Mouse (Mus musculus) intestine, embryonic 14.5 days (tissue): ENCODE measurements around the gene Ggta1. TPM values are rescaled to one million over a fixed set of nuclear protein-coding genes. Genes with fewer than 3 reads are reported as not detected.
A peak's percentile ranks its signal among the peaks of the same experiment; 100 is the strongest.

Source experiments
- ATAC-seq: fragments of 200-750 bp; cut with Nextera tagmentation; replicated peaks from 2 replicates; pipeline ENCODE4 v1.8.0; 2017; ENCODE audit warnings: low read depth, moderate number of reproducible peaks, moderate TSS enrichment, moderate library complexity; ENCODE audit not compliant: low FRiP score, low TSS enrichment
- DNase-seq: peaks from one replicate; pipeline ENCODE4 v3.0.0-alpha.2; 2018; ENCODE audit warnings: low spot score
- H3K27ac ChIP-seq: fragments of 300-500 bp; sonication (generic); 2 replicates; pipeline ENCODE4 v1.5.1; 2014; ENCODE audit warnings: low read depth, mild to moderate bottlenecking, control low read depth
- H3K27me3 ChIP-seq: fragments of 300-500 bp; sonication (generic); replicated peaks from 2 replicates; pipeline ENCODE4 v1.6.1; 2014; ENCODE audit warnings: low read length, control low read depth; ENCODE audit not compliant: control insufficient read depth, insufficient read depth
- H3K36me3 ChIP-seq: fragments of 300-500 bp; sonication (generic); 2 replicates; pipeline ENCODE4 v1.6.1; 2014; ENCODE audit warnings: low read length, control low read depth; ENCODE audit not compliant: control insufficient read depth, insufficient read depth
- H3K4me1 ChIP-seq: fragments of 300-500 bp; sonication (generic); replicated peaks from 2 replicates; pipeline ENCODE4 v1.6.1; 2014; ENCODE audit warnings: low read length, control low read depth, mixed read lengths; ENCODE audit not compliant: control insufficient read depth, insufficient read depth
- H3K4me2 ChIP-seq: fragments of 300-500 bp; sonication (generic); 2 replicates; pipeline ENCODE4 v1.6.1; 2014; ENCODE audit warnings: low read length
- H3K4me3 ChIP-seq: fragments of 300-500 bp; sonication (generic); 2 replicates; pipeline ENCODE4 v1.5.1; 2014; ENCODE audit warnings: low read depth, low read length, control low read depth, mixed read lengths
- H3K9ac ChIP-seq: fragments of 300-500 bp; sonication (generic); 2 replicates; pipeline ENCODE4 v1.6.1; 2014; ENCODE audit warnings: mild to moderate bottlenecking, low read length
- H3K9me3 ChIP-seq: fragments of 300-500 bp; sonication (generic); 2 replicates; pipeline ENCODE4 v1.6.1; 2016; ENCODE audit warnings: low read length, control low read depth; ENCODE audit not compliant: control insufficient read depth
- WGBS: fragments of 180-500 bp; shearing (Covaris S2); extraction: QIAGEN DNeasy Blood & Tissue Kit; methylation state at CpG from one replicate; pipeline ENCODE4 v1.1.7; 2014; 5-methylcytosine and 5-hydroxymethylcytosine counted together
- polyA plus RNA-seq: library from polyadenylated mRNA; unstranded; fragments of >200 nt; fragmentation: Nextera tagmentation; extraction: Ambion mirVana; gene quantifications from 2 replicates; pipeline ENCODE4 v1.2.1, GENCODE M21; 2014

Ggta1 gene
- polyA plus RNA-seq, 1 experiment from 2014 or later: 20.1 TPM

DNA sequence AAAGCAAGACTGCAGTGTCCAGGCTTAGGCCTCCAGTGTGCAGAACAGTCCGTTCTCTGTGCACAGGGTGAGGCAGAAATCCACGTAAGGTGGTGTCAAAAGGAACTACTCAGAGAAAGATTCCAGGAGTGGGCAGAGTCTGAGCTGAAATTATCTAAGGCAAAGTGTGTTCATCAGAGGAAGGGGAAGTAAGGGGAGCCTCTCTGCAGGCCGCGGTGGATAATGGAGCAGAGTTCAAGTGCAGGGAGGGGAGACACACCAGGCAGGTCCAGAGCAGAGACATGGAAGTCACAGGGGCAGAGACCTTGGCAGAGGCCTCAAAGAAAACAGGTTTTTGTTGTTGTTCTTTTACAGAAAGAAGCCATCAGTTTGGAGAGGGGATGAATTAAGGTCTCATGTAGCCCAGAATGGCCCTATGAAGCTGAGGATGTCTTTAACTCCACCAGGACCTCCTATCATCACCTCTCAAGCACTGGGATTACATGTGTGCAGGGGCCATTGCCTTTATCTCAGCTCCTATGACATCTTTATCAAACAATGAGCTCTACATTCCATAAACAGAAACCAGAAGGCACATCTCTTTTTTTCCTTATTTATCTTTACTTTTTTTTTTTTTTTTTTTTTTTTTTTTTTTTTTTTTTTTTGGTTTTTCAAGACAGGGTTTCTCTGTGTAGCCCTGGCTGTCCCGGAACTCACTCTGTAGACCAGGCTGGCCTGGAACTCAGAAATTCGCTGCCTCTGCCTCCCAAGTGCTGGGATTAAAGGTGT, 42.7 kb upstream of the Ggta1 start:
- H3K4me3 ChIP-seq: no peak overlapping the region
- H3K36me3 ChIP-seq: no peaks in the 10 kb centered on the region
- no peak for ATAC-seq
- no peaks in the 10 kb centered on the region for H3K9me3 ChIP-seq
- H3K27me3 ChIP-seq: no peaks in the 10 kb centered on the region
- 72% methylated on average over 6 of the region's 6 CpGs for WGBS
- H3K4me1 ChIP-seq: peaks cover 63% of the 10 kb centered on the region
- H3K27ac ChIP-seq: peak overlapping the region; percentile 5; the same call in 1 of the 2 replicates
- no peak for DNase-seq
- H3K4me2 ChIP-seq: no peak overlapping the region
- no peak overlapping the region for H3K9ac ChIP-seq

- H3K36me3 ChIP-seq: no peaks in the 10 kb centered on the region
- no peaks in the 10 kb centered on the region for H3K9me3 ChIP-seq
- H3K4me2 ChIP-seq: 0 out of 2 replicates have a peak overlapping the region, but pooled peaks have one; percentile 6
- peaks cover 59% of the 10 kb centered on the region for H3K4me1 ChIP-seq
- no peak for DNase-seq
- 40% methylated on average over 7 of the region's 7 CpGs for WGBS
- H3K9ac ChIP-seq: no peak overlapping the region
- no peak overlapping the region for H3K4me3 ChIP-seq
- no peak for ATAC-seq
- H3K27ac ChIP-seq: peak overlapping the region; percentile 84
- H3K27me3 ChIP-seq: no peaks in the 10 kb centered on the region
These were observed 41.4 kb upstream of the Ggta1 start for GRCm38 (mm10) chr2:35504417-35504776.

GRCm38 (mm10) chr2:35503723-35504416, 40.8 kb upstream of the Ggta1 start:
- H3K36me3 ChIP-seq: no peaks in the 10 kb centered on the region
- ATAC-seq: peak; percentile 63; the same call in 1 of the 2 replicates
- peaks cover 54% of the 10 kb centered on the region for H3K4me1 ChIP-seq
- no peak overlapping the region for H3K9ac ChIP-seq
- H3K4me3 ChIP-seq: no peak overlapping the region
- peak; percentile 61 for DNase-seq
- peak overlapping the region; percentile 84 for H3K27ac ChIP-seq
- H3K4me2 ChIP-seq: 0 out of 2 replicates have a peak overlapping the region, but pooled peaks have one; percentile 6
- H3K9me3 ChIP-seq: no peaks in the 10 kb centered on the region
- no peaks in the 10 kb centered on the region for H3K27me3 ChIP-seq
- 25% methylated on average over 8 of the region's 8 CpGs for WGBS

GRCm38 (mm10) chr2:35503021-35503722, 40.1 kb upstream of the Ggta1 start:
- no peaks in the 10 kb centered on the region for H3K27me3 ChIP-seq
- ATAC-seq (no peak), DNase-seq (no peak)
- no peaks in the 10 kb centered on the region for H3K36me3 ChIP-seq
- WGBS: 59% methylated on average over 12 of the region's 12 CpGs
- no peak overlapping the region for H3K4me2 ChIP-seq
- peak overlapping the region; percentile 84 for H3K27ac ChIP-seq
- no peak overlapping the region for H3K9ac ChIP-seq
- no peaks in the 10 kb centered on the region for H3K9me3 ChIP-seq
- no peak overlapping the region for H3K4me3 ChIP-seq
- peaks cover 47% of the 10 kb centered on the region for H3K4me1 ChIP-seq

DNA sequence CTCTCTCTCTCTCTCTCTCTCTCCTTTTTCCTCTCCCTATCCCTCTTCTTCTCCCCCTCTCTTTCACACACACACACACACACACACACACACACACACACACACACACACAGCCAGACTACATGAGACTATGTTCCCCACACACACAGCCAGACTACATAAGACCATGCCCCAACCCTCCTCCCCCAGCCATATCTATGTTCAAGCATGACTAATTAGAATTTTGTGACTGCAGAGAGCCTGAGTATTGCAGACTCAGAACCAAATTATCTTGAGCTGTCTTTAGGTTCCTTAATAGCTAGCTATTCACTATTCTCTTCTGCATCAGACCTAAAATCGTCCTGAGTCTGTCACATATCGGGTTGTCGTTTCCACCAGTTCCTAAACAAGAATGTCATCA, 39.5 kb upstream of the Ggta1 start:
- DNase-seq: no peak
- ATAC-seq: no peak
- Histone ChIP-seq H3K9ac (no peak overlapping the region), H3K9me3 (no peaks in the 10 kb centered on the region), H3K27me3 (no peaks in the 10 kb centered on the region), H3K27ac (peak overlapping the region; percentile 84; the same call in 1 of the 2 replicates), H3K36me3 (no peaks in the 10 kb centered on the region), H3K4me1 (peaks cover 47% of the 10 kb centered on the region), H3K4me2 (no peak overlapping the region), H3K4me3 (no peak overlapping the region)
- 83% methylated on average over 3 of the region's 3 CpGs for WGBS

- Histone ChIP-seq H3K9me3 (no peaks in the 10 kb centered on the region), H3K4me2 (no peak overlapping the region), H3K27ac (no peak overlapping the region), H3K4me3 (no peak overlapping the region), H3K36me3 (no peaks in the 10 kb centered on the region), H3K4me1 (peaks cover 37% of the 10 kb centered on the region), H3K9ac (no peak overlapping the region), H3K27me3 (no peaks in the 10 kb centered on the region)
- DNase-seq (no peak), ATAC-seq (no peak)
- 69% methylated on average over 7 of the region's 7 CpGs for WGBS
These were observed 36.4 kb upstream of the Ggta1 start for GRCm38 (mm10) chr2:35499474-35499873.

DNA sequence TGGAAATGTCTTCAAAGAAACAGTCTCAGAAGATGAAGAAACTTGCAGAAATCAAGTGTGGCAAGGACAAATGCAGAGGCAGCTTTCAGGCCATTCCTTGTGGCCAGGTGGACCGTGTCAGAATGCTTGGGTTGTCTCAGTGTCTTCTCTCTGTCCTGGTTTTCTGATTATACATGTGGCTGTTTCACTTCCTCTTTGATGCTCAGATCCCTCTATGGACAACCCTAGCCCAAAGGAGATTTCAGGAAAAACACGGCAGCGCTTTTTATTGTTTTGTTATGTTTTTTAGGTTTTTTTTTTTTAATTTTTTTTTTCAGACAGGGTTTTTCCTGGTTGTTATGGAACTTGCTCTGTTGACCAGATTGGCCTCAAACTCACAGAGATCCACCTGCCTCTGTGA, 35.9 kb upstream of the Ggta1 start:
- H3K4me2 ChIP-seq: no peak overlapping the region
- WGBS: 80% methylated on average over 3 of the region's 3 CpGs
- ATAC-seq: no peak
- no peaks in the 10 kb centered on the region for H3K27me3 ChIP-seq
- no peak overlapping the region for H3K9ac ChIP-seq
- H3K4me1 ChIP-seq: peaks cover 32% of the 10 kb centered on the region
- H3K9me3 ChIP-seq: no peaks in the 10 kb centered on the region
- no peaks in the 10 kb centered on the region for H3K36me3 ChIP-seq
- no peak for DNase-seq
- no peak overlapping the region for H3K4me3 ChIP-seq
- no peak overlapping the region for H3K27ac ChIP-seq

DNA sequence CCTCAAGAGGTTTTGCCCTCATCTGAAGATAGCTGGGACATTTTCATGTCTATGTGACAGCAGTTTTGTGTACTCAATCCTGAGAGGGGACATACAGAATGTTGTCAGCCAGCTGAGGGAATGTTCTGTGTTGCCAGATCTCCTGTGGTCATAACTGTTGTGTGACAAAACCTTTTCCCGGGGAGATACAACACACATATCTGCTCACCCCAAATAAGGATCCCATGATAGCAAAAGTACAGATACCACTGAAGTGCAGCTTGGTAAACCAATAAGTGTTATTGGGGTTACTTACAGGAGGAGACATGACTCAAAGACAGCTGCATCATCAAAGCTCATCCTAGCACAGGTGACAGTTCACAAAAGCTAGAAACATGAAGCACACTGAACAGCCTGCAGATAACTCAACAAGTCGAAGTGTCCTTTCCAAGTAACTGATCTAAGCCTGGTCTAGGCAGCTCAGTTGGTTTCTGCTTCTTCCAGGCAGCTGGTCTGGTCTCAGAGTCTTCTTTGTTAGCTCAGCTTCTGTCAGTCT, 34.7 kb upstream of the Ggta1 start:
- Histone ChIP-seq H3K9me3 (no peaks in the 10 kb centered on the region), H3K9ac (no peak overlapping the region), H3K27me3 (no peaks in the 10 kb centered on the region), H3K4me3 (no peak overlapping the region), H3K4me2 (no peak overlapping the region), H3K4me1 (peaks cover 21% of the 10 kb centered on the region; the same call in 1 of the 2 replicates), H3K27ac (no peak overlapping the region), H3K36me3 (no peaks in the 10 kb centered on the region)
- 86% methylated on average over 2 of the region's 2 CpGs for WGBS
- ATAC-seq (no peak), DNase-seq (no peak)
